Mouse (Mus musculus): ENCODE results near the gene Polr3f. TPM values are rescaled to one million over a fixed set of nuclear protein-coding genes. Genes with fewer than 3 reads are reported as not detected.

Gene Polr3f
- total RNA-seq (2021), result 1 to 10 TPM; 6.6 to 9.6 TPM
- long read RNA-seq, experiment 1, full-length matches to known transcripts, result 3 of 5 reads
- long read RNA-seq, experiment 1, partial matches to known transcripts, result 0 of 5 reads
- long read RNA-seq, experiment 1, other reads (novel, unspliced or antisense), result 2 of 5 reads
- long read RNA-seq, experiment 2, full-length matches to known transcripts, result 1 of 4 reads
- long read RNA-seq, experiment 2, partial matches to known transcripts, result 1 of 4 reads
- long read RNA-seq, experiment 2, other reads (novel, unspliced or antisense), result 2 of 4 reads

DNA sequence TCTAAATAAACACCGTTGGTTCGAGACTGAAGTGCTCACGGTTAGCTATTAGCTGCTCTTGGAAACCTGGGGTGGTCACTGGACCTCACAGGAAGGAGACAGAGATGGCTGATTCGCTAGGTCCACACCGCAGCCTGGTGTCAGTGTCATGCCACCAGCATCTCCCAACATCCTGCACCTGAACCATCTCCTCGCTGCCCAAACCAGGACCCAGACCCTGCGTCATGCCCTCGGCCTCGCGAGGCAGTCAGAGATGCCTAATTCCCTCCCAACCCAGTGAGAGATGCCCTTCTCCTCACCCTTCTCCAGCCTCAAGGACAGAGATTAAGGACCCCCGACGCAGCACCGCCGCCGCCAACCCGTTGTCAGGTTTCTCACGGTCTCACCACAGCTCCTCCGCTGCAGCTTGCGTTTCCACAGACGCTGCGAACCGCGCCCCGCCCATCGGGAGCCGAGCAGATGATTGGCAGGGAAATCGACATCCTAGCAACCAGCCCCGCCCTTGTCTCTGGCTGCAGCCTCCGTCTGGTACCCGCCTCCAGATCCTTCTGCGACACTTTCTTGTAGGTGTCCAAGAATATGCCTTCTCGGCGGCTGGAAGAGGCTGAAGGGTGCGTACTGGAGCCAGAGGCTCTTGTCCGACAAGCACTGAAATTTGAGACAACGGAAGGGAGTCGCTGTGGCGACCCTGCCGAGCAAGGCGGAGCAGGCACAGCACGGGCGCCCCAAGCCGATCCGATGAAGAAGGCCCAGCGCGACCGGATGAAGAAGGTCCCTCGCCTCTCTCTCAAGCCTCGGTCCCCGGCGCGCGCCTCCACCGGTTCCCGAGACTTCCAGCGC lies at the start of gene Polr3f, which contains the start of gene Dzank1:
TSS of gene Polr3f (plus strand) at position 738 of the 840 bp plus-strand sequence.
TSS of gene Dzank1 (minus strand) at position 434 of the 840 bp plus-strand sequence.
- intact Hi-C loops (cut with DNase I), result no loop called here
- peak; percentile 91 to 98 for DNase-seq

DNA sequence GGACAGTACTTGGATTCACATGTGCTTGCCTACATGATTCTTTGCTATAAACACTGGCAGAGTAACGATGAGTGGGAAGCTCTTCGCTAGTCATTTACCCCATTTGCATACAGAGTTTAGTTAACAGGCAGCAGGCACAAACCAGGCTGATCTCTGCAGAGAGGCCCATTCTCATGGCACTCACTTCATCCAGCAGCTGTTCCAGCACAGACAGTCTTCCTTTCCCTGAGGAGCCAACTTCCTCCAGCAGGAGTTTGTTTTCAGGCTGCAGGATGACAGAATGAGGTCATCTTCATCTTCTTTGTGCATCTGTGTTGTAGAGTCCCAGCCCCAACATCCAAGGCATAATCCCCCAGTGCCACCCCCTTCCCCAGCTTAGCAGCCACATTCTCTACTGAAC lies 48.1 kb upstream of the Polr3f start:
- DNase-seq, result no peak
- intact Hi-C loops (cut with DNase I), result no loop called here

DNA sequence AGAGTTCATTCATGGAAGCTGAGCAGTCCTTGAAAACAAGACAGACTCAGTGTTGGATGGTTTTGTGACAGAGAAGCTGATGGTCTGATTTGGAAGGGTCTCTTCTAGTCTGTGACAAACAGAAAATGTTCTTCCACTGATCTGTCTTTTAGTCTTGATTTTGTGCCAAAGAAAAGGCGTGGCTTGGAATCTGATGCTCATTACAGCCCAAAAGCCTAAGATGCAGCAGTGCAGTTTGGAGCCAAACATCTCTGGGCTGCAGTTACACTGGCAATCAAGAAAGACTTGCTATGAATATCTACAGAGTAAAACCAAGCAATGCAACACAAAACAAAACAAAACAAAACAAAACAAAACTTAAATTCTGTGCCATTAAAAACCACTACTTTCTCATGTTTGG lies 43.4 kb upstream of the Polr3f start:
- intact Hi-C loops (cut with DNase I), result no loop called here
- DNase-seq, result no peak

DNA sequence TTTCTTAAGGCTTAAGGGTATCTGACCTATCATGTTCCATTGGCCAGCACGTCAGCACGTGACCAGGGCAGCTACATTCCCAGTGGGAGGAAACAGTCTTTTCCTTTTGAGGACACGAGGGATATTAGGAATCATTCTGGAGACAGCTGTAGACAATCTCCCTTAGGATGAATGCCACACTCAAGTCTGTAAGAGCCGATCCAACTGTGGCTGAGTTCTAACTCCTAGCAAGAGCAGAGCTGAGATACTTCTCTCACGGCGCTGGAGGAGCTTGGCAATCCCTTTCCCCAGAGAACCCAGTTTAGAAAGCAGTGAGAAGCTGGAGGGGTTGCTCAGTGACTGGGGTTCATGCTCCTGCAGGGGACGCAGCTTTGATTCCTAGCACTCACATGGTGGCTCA lies 42.1 kb upstream of the Polr3f start:
- intact Hi-C loops (cut with DNase I), result no loop called here
- DNase-seq, result no peak

DNA sequence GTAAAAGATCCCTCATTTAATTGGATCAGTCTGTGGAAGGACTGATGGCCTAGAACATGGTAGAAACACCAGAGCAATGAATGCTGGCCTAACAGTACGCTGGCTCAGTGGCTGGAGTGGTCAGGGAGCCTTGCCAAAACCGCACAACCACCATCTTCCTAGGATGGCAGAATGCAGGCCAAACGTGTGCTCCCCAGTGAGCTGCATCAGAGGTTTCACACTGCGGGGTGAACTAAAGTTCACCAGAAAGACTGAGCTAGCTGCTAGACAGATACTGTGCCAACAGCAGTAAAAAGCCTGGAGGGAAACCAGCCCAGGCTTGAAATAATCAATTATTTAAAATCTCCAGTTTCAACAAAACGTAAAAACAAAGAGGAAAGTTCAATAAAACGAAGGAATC lies 40.0 kb upstream of the Polr3f start:
- DNase-seq, result peak; percentile 4 to 18
- intact Hi-C loops (cut with DNase I), result no loop called here

DNA sequence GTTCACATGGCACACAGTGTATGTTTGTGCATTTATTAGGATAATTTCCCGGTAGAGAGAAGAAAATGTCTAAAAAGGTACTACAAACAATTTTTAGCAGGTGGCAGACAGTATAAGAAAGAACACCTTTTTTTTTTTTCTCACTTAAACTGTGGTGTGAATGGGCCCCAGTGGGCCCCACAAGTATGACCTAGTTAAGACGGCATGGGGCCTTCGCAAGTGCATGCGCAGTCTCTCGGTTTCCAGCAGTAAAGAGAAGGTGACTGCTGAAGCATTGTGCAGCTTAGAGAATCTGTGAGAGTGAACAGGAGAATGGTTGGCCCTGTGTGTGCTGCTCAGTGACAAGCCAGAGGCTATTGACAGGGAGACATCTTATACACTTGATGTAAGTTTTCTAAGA lies 38.2 kb upstream of the Polr3f start:
- intact Hi-C loops (cut with DNase I), result no loop called here
- DNase-seq, result no peak

DNA sequence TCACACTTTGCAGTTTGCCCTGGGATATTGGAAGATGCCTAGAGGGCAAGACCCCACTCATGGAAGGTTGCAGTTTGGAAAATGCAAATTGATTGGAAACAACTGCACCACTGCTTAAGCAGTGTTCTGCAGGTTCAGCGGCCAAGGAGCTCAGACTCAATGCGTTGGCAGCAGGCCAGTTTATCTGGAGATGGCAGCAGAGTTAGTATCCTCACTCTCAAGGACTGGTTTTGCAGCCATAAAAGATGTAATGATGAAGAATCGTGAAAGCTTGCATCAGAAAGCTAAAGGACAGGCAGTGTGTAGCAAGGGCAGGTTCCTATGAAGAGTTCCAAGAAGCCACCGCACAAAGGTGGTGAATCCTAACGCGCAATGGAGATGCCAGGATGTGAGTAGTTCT lies 25.4 kb upstream of the Polr3f start:
- DNase-seq, result no peak
- intact Hi-C loops (cut with DNase I), result no loop called here

DNA sequence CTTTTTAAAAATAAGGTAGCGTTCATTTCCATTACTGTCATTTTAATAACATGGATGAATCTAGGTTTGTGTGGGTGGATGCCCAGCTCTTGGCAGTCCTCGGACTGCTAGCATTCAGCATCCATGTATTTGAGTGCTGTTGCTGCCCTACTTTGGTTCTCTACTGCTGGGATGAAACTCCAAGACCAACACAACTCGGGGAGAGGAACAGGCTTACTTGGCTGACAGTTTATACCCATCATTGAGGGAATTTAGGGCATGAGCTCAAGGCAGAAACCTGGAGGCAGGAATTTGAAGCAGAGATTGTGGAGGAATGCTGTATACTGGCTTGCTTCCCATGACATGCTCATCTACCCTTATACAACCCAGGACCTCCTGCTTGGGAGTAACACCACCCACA lies 12.9 kb upstream of the Polr3f start:
- intact Hi-C loops (cut with DNase I), result no loop called here
- DNase-seq, result no peak

DNA sequence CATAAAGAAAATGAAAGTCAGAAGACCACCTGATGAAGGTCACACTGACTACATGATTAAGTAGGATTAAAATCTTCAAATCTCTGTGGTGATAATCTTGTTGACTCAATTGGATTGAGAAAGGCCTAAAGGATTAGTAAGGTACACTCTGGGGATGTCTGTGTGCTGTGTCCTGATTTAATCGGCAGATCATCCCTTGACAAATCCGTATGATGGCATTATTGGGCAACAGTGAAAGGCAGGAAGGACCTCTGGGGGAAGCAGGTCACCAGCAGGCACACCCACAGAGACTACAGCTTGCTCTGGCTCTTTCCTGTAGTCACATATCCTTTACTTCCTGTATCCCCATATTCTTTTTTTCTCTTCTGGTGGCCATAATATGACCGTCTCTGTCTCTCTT lies 7.7 kb upstream of the Polr3f start:
- intact Hi-C loops (cut with DNase I), result no loop called here
- no peak for DNase-seq

DNA sequence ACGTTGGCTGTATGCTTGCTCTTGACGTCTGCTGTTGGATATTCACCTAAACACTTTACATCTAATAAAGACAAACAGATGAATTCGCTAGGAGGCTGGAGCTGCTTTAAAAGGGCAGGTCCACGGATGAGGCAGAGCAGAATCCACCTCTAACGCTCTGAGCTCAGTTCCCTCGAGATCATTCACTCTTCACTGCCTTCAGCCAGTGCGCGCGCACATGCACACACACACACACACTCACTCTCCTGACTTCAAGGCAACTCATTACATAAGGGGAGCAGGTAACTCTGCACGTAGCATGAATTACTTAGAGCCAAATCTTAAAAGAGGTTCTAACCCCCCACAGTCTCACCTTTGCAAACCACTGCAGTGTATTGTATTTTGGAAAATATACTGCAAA lies 1.7 kb upstream of the Polr3f start:
- DNase-seq, result no peak
- intact Hi-C loops (cut with DNase I), result no loop called here

DNA sequence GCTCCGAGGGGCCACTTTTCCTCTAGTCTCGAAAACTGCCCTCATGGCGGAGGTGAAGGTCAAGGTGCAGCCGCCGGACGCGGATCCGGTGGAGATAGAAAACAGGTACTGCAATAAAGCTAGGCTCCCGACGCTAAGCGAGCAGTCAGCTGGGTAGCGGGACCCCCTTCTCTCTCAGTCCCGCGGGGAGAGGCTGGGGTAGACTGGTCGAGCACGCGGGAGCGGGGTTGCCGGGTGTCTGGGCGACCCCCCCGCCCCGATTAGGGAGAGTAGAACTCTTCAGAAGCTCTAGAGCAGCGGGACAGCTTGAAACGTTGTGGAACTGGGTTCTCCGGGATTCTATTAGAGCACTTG lies 280 bp downstream of the Polr3f start:
- intact Hi-C loops (cut with DNase I), result no loop called here
- DNase-seq, result no peak

DNA sequence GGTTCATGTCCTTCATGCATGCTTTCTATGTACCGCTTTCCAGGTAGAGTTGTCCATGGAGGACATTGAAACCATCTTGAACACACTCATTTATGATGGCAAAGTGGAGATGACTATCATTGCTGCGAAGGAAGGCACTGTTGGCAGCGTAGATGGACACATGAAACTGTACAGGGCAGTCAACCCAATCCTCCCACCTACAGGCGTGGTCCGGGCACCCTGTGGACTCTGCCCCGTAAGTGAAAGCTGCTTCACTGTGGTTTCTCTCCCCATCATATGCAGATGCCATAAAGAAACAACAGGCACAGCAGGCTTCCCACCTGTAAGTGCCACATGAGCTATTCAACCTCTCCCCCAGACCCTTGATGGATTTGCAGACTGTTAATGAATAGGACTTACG lies 9.6 kb downstream of the Polr3f start:
- intact Hi-C loops (cut with DNase I), result no loop called here
- DNase-seq, result no peak

DNA sequence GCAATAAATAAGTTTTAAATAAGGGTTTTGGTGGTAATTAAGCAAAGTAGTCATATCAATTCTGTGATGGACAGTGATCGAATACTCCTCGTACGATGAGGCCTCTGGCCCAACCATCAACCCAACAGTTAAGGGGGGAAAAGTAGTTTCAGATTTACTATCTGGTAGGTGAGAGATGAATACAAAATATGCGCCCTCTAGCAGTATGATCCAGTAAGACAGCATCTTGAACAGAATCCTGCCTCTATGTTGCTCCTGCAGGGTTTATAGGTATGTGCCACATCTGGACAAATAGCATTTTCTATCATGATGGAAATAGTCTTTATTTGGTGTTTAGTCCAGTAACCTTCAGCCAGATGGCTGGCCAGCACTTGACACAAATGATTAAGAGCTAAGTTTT lies 13.7 kb downstream of the Polr3f start:
- no peak for DNase-seq
- intact Hi-C loops (cut with DNase I), result no loop called here

DNA sequence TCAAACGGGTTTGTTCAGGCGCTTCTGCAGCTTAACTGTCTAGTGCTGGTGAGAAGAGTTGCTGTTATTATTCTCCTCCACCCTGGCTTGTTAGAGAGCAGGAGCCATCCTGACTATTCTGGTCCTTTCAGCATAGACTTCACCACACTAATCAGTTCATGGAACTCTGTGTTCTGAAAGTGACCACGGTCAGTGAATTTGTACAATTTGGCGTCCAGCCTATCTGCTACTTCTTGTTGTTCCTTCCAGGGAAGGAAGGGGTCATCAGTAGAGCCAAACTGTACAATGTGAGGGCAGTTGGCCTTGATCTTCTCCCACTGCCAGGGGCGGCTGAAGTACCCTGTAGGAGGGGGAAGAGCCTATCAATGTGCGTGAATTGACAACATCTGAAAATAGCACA lies 16.2 kb downstream of the Polr3f start:
- DNase-seq, result no peak
- intact Hi-C loops (cut with DNase I), result no loop called here

DNA sequence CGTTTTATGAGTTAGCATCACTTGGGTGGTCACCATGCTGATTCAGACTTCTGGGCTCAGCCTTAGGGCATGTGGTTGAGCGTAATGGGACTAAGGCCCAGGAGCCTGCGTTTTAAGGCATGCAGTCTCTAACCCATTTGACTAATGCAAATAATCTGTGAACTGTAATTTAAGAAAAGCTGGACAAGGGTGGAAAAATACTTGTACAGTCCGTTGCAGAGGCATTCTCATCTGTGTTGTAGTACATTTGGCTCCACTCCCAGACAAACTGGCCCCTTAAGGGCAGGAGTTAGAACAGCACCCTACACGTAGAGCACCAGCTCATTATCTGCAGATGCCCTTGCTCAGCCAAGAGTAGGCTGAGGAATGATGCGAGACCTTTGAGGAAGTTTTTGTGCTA lies 17.1 kb downstream of the Polr3f start:
- DNase-seq, result no peak
- intact Hi-C loops (cut with DNase I), result no loop called here

DNA sequence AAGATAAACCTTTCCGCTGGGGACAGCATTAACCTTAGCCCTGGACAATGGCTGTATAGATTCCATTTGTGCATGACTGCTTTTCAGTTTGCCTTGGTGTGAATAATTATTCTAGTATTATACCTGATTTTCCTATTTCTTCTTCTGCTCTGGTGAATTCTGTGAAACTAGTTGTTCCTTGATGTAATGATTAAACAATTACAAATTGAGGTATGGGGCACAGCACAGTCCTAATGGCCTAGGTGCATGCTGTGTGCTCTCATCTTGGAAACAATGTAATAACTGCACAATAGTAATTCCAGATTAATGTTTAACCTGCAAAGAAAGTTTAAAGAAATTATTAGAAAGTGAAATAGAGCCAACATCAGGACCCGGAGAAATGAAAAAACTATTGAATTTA lies 17.5 kb downstream of the Polr3f start:
- intact Hi-C loops (cut with DNase I), result no loop called here
- no peak for DNase-seq

DNA sequence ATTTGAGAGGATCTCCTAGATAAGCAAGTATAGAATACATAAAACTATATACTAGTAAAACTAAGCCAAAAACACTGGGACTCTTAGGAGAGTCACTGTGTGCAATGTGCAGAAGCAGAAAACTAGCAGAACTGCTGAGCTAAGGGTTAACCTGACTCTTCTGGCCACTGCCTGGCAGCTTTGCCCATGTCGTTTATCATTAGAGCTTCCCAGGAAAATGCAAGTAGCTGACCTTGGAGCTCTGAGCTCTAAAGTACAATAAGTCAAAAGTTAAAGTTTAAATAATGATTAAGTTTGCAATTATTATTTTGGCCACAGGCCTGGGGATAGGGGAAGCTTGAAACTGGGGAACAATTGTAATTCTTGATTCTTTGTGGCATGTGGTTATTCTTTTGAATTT lies 18.0 kb downstream of the Polr3f start:
- intact Hi-C loops (cut with DNase I), result no loop called here
- no peak for DNase-seq

DNA sequence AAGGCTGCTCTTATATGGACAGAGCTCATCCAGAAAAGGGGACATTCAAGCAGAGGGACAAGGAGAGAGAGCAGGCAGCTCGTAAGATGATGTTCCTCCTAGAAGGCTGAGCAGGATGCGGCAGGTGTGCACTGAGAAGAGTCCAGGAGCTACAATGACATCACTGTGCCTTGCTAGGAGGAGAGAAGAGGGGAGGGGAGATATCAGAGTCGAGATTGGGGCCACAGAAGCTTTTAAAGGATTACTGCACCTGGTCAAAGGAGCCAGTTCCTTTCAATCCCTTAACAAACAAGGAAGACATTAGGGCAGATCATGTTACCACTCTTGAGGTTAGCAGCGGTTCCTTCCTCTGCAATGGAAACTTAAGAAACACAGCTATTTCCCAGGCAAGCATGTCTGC lies 20.0 kb downstream of the Polr3f start:
- intact Hi-C loops (cut with DNase I), result no loop called here
- no peak for DNase-seq

DNA sequence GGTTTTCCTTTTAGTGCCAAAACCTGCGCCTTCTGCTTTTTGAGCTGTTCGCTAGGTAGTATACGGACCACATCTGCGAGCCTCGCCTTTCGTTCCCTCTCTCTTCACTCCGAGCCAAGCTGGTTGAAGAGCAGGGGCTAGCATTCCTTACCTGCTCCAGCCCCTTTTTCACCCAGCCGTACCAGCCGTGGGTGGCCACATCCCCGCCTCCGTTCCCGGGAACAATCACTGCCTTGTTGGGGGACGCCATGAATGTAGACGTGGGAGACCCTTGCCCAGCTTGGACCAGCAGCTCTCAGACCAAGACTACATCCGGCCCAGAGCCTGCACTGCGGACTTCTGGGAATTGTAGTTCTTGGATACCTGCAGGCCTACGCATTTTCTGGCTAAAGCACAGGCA lies 23.0 kb downstream of the Polr3f start, which contains the start of gene Rbbp9:
TSS of gene Rbbp9 (minus strand) at position 341 of the 400 bp plus-strand sequence.
- peak; percentile 25 to 43 for DNase-seq
- intact Hi-C loops (cut with DNase I), result no loop called here

DNA sequence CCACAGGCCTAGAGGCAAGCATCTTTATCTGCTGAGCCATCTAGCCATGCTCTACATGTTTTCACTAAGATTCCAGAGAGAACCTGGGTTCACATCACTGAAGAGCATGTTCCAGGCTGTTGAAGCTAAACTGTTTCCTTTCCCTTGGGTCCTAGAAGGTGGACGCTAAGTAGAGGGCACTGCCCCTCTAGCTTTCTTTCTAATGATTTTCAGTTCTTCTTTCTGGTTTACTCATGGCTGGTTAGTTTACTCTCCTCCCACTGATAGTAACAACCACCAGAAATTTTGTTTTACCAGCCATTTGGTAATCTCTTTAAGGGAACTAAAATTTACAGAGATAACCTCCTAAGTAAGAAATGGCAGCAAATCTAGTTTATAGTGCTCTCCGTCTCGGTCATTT lies 26.4 kb downstream of the Polr3f start:
- intact Hi-C loops (cut with DNase I), result no loop called here
- DNase-seq, result no peak

DNA sequence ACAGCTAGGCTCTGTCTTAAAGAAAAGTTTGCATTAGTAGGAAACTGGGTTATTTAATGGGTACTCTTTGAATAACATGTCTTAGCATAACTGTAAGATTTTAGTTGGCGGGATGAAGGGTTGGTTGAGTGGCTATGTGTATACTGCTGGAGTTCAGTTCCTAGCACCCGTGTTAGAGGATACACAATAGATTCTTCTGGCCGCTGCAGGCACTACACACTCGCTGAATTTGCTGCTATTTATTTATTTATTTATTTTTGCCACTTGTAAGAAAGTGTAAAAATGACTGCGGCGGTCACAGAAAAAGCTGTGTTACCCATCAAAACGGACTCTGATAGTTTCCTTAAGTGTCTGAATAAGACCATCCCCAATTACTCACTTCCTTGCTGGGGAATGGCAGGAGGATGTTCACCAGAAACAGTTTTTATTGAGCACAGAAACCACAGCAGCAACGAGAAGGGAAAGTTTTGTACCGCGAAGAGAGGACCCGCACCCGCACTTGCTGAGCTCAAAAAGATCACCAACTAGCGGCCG lies 27.8 kb downstream of the Polr3f start:
- no peak for DNase-seq
- intact Hi-C loops (cut with DNase I), result no loop called here

All from gastrocnemius, postnatal 36 days (tissue).